Mouse (Mus musculus): ENCODE results near the gene Pfdn6. TPM values are rescaled to one million over a fixed set of nuclear protein-coding genes. Genes with fewer than 3 reads are reported as not detected.

Pfdn6 gene
- 142 TPM for polyA plus RNA-seq (2017; shearing (Covaris generic))

DNA sequence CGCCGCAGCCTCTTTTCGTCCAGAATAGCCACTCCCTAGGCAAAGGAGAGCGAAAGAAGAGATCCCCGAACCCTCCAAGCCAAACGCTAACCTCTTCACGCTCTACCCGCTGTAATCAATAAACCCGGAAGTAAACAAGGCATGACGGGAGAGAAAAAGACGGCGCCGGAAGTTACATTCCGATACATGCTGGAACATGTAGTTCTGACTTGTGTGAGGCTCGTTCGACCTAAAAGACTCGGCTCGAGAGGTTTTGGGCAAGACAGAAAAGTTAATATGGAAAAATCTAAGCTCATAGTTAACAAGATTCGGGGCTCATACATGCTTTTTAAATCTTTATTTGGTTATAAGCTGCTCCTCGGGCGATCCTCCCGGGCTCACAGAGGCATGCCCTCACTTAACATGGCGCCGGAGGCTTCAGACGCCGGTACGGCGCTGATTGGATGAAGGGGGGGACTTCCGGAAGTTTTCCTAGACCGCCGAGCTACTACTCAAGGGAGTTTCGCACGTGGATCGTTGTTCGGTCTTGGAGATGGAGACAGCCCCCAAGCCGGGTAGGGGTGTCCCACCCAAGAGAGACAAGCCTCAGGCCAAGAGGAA, at the start of gene Pfdn6, which contains the start of gene Wdr46:
Gene Pfdn6 (minus strand): TSS at position 138 of the 600 bp plus-strand sequence.
Gene Wdr46 (plus strand): TSS at position 455 of the 600 bp plus-strand sequence.

GRCm38 (mm10) chr17:33955555-33956214, 15.5 kb upstream of the Pfdn6 start, which contains the start of the genes Vps52 and Rps18:
Vps52 (plus strand) TSS chr17:33955812.
Rps18 (minus strand) TSS chr17:33956001.

DNA sequence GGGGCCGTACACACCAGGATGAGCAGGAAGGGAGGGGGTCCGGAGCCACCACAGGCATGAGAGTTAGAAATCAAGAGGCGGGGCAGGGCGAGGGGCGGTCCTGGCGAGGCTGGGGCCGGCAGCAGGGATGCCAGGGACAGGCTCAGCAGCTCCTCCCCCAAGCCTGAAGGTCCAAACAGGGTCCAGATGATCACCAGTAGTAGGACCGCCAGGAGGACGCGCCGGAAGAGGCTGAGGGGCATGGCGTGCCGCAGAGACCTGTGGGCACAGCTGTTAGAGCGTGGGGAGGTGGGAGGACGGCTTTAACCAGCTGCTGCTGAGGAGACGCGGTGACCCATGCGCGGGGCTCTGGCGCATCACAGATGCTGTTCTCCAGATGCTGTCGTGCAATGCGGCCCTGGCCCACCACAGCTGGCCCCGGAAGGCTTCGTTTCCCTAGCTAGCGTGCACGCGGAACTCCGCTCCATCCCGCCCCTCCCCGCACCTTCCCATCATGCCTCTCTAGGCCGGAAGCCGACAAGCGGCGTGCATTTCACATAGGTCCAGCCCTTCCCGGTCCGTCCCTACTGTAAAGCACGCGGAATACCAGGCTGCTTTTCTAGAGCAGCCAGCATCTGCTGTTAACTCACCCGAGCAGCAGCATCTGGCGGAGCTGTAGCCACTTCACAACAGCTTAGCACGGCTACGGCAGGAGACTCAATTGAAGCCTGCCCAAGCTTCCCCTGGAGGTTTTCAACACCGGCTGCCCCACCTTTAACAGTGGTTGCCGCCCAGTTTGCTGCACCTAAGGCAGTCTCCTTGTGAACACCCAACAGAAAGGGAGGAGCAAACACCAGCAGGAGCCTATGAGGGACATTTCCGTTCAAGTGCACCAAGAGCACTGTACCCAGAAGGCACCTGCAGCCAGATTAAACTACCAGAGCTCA, 11.1 kb upstream of the Pfdn6 start, which contains the start of gene B3galt4:
Gene B3galt4 (minus strand): TSS at position 468 of the 926 bp plus-strand sequence.

GRCm38 (mm10) chr17:33929371-33930279, 10.5 kb downstream of the Pfdn6 start, which contains the start of gene Rgl2:
Rgl2 (plus strand) TSS chr17:33929543.

DNA sequence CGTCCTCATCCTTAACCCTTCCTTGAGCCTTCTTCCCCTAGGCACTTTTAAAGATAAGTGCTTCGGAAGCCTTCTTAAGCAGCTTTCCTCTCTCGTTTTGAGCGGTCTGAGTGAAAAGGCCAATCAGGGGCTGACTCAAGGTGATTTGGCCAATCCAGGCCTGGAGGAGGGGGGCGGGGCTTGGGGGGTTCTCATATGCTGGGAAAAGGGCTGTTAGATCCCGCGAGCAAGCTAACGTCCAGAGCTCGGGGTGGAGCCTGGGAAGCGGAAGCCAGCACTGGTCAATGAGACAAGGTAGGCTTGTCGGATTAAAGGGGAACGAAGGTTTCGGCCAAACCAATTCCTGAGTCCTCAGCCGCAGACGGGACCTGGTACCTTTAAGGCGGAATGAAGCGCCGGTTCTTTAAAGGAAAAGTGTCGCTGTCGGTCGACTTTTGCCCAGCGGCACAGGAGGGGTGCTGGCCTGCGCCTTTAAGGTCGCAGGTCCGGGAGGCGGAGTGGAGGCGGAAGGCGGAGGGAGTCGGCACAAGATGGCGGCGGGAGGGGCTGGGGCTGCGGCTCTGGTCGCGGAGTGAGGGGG, 24.4 kb downstream of the Pfdn6 start, which contains the start of the genes Tapbp and Zbtb22:
Gene Tapbp (plus strand): TSS at position 229 of the 580 bp plus-strand sequence.
Gene Zbtb22 (plus strand): TSS at position 234 of the 580 bp plus-strand sequence.

DNA sequence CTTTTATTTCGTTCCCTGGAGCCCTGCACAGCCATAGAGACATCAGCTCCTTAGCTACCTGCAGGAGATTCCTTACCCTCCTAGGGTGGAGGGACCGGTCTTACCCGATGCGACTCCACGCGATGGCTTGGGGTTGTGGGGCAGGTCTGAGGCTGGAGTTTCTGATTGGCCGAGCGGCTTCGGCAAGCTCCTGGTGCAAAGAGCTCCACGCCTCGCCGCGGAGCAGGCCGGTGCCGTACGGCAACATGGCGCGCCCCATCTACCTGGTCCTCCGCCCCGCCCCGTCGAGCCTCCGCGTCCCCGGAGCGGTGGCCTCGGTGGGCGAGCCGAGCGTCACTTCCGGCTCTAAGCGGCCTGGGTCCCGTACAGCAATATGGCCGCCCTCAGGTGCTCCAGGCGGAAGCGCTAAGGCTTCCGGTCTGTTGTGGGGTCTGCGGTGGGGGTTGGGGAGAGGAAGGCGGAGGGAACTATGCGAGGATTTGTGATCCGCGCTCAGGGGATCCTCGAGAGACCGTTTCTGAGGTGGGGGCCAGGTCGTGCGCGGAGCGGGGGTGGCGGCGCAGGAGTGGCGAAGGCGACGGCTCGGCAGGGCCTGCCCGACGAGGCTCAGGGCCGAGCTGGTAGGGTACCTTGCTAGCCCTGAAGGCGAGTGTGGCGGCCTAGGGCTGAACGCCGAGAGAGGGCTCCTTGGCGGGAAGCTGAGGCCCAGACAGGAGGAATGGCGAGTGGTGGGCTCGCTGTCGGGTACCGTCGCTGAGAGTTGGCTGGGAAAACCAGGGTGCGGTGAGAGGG, 30.9 kb downstream of the Pfdn6 start, which contains the start of gene Daxx:
Gene Daxx (plus strand): TSS at position 338 of the 792 bp plus-strand sequence.

GRCm38 (mm10) chr17:33904835-33905234, 35.3 kb downstream of the Pfdn6 start, which contains the start of gene Platr17:
Platr17 (plus strand) TSS chr17:33905135.

DNA sequence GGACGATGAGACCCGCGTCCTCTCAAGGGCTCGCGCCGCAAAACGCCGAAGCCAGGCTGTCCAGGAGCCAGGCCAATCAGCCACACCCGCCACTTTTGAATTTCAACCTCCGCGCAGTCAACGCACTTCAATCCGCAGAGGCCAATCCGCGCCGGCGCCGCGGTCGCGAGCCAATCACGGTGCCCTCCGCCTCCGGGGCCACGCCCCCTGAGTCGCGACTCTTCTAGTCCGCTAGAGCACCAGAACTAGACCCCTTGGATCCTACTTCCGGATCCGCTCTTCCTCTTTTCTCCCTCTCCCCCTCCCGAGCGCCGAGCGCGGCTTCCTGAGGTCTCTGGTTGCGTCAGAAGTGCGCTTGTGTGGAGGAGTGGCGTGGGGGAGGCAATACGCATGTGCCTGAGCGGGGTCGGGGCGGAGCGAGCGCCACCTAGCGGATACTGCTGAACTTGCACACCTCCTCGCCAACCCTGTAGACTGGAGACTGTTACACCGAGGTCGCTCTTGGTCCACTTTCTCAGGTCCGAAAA, 49.5 kb downstream of the Pfdn6 start, which contains the start of gene Kifc1:
Gene Kifc1 (minus strand): TSS at position 129 of the 527 bp plus-strand sequence.

Other genes starting within 250 kb of the Pfdn6 start
- 122 TPM for gene March2, start 221.7 kb downstream of the Pfdn6 start, polyA plus RNA-seq (2017; shearing (Covaris generic))
- gene Rab11b, start 179.8 kb downstream of the Pfdn6 start, polyA plus RNA-seq (2017; shearing (Covaris generic)): 284 TPM
- 4.3 TPM for gene Angptl4, start 158.5 kb downstream of the Pfdn6 start, polyA plus RNA-seq (2017; shearing (Covaris generic))
- 8.6 TPM for gene Kank3, start 129.8 kb downstream of the Pfdn6 start, polyA plus RNA-seq (2017; shearing (Covaris generic))
- 904 TPM for gene Rps28, start 115.8 kb downstream of the Pfdn6 start, polyA plus RNA-seq (2017; shearing (Covaris generic))
- gene Ndufa7, start 115.8 kb downstream of the Pfdn6 start, polyA plus RNA-seq (2017; shearing (Covaris generic)): 318 TPM
- gene Cd320, start 97.3 kb downstream of the Pfdn6 start, polyA plus RNA-seq (2017; shearing (Covaris generic)): 19.6 TPM
- not detected for gene Gm7029, start 66.5 kb downstream of the Pfdn6 start, polyA plus RNA-seq (2017; shearing (Covaris generic))
- 9.8 TPM for gene Kifc1, start 49.7 kb downstream of the Pfdn6 start, polyA plus RNA-seq (2017; shearing (Covaris generic))
- gene Platr17, start 35.2 kb downstream of the Pfdn6 start, polyA plus RNA-seq (2017; shearing (Covaris generic)): 4.2 TPM
- gene Daxx, start 30.9 kb downstream of the Pfdn6 start, polyA plus RNA-seq (2017; shearing (Covaris generic)): 123 TPM
- 644 TPM for gene Tapbp, start 24.4 kb downstream of the Pfdn6 start, polyA plus RNA-seq (2017; shearing (Covaris generic))
- gene Zbtb22, start 24.4 kb downstream of the Pfdn6 start, polyA plus RNA-seq (2017; shearing (Covaris generic)): 22.0 TPM
- 184 TPM for gene Rgl2, start 10.8 kb downstream of the Pfdn6 start, polyA plus RNA-seq (2017; shearing (Covaris generic))
- gene Wdr46, start 317 bp upstream of the Pfdn6 start, polyA plus RNA-seq (2017; shearing (Covaris generic)): 72.1 TPM
- 34.4 TPM for gene B3galt4, start 11.1 kb upstream of the Pfdn6 start, polyA plus RNA-seq (2017; shearing (Covaris generic))
- 76.7 TPM for gene Vps52, start 15.5 kb upstream of the Pfdn6 start, polyA plus RNA-seq (2017; shearing (Covaris generic))
- 2,208 TPM for gene Rps18, start 15.7 kb upstream of the Pfdn6 start, polyA plus RNA-seq (2017; shearing (Covaris generic))
- gene H2-K1, start 60.0 kb upstream of the Pfdn6 start, polyA plus RNA-seq (2017; shearing (Covaris generic)): 11,991 TPM
- gene Ring1, start 84.3 kb upstream of the Pfdn6 start, polyA plus RNA-seq (2017; shearing (Covaris generic)): 35.8 TPM
- 310 TPM for gene H2-Ke6, start 87.7 kb upstream of the Pfdn6 start, polyA plus RNA-seq (2017; shearing (Covaris generic))
- 128 TPM for gene Slc39a7, start 91.3 kb upstream of the Pfdn6 start, polyA plus RNA-seq (2017; shearing (Covaris generic))
- gene Rxrb, start 91.5 kb upstream of the Pfdn6 start, polyA plus RNA-seq (2017; shearing (Covaris generic)): 72.5 TPM
- gene Col11a2, start 99.1 kb upstream of the Pfdn6 start, polyA plus RNA-seq (2017; shearing (Covaris generic)): 3.9 TPM
- 27.0 TPM for gene H2-Oa, start 152.0 kb upstream of the Pfdn6 start, polyA plus RNA-seq (2017; shearing (Covaris generic))
- 96.3 TPM for gene H2-DMa, start 179.2 kb upstream of the Pfdn6 start, polyA plus RNA-seq (2017; shearing (Covaris generic))
- 212 TPM for gene Brd2, start 182.3 kb upstream of the Pfdn6 start, polyA plus RNA-seq (2017; shearing (Covaris generic))
- 4.9 TPM for gene H2-DMb2, start 203.0 kb upstream of the Pfdn6 start, polyA plus RNA-seq (2017; shearing (Covaris generic))
- gene H2-DMb1, start 212.7 kb upstream of the Pfdn6 start, polyA plus RNA-seq (2017; shearing (Covaris generic)): 2.7 TPM
- 402 TPM for gene Tap1, start 247.2 kb upstream of the Pfdn6 start, polyA plus RNA-seq (2017; shearing (Covaris generic))
- 470 TPM for gene Psmb9, start 247.4 kb upstream of the Pfdn6 start, polyA plus RNA-seq (2017; shearing (Covaris generic))